Mouse (Mus musculus) spleen, postnatal 4 days (tissue): Measurements from ENCODE around the gene Ss18l2.
A peak's percentile ranks its signal among the peaks of the same experiment; 100 is the strongest.

ENCODE experiments used
- DNase-seq, 2 experiments: peaks; one replicate each; pipeline ENCODE4 v3.0.0; 2022; ENCODE audit warnings: low spot score in 2 of 2

The Ss18l2 gene

GRCm38 (mm10) chr9:121697150-121698049 is 12.7 kb upstream of the Ss18l2 start:
- peak; percentile 75 to 92 for DNase-seq

GRCm38 (mm10) chr9:121704261-121704645 is 5.9 kb upstream of the Ss18l2 start:
- peak in 1 of 2 experiments; percentile 70 for DNase-seq

GRCm38 (mm10) chr9:121704646-121705625 is 5.2 kb upstream of the Ss18l2 start, which contains the start of gene Sec22c:
TSS of gene Sec22c (minus strand) at chr9:121705490.
- DNase-seq: peak; percentile 92 to 95

- DNase-seq: peak in 1 of 2 experiments; percentile 65
Observed at GRCm38 (mm10) chr9:121706029-121706675, 4.0 kb upstream of the Ss18l2 start.

- DNase-seq: peak in 1 of 2 experiments; percentile 59
Observed at GRCm38 (mm10) chr9:121707801-121708200, 2.3 kb upstream of the Ss18l2 start.

GRCm38 (mm10) chr9:121708506-121709486 is 1.3 kb upstream of the Ss18l2 start:
- DNase-seq: peak in 1 of 2 experiments; percentile 59

- DNase-seq: peak in 1 of 2 experiments; percentile 51
Observed at GRCm38 (mm10) chr9:121710584-121710975, 451 bp downstream of the Ss18l2 start.

- DNase-seq: no peak
Observed at GRCm38 (mm10) chr9:121717048-121717447, 6.9 kb downstream of the Ss18l2 start.

- DNase-seq: peak in 1 of 2 experiments; percentile 67
Observed at GRCm38 (mm10) chr9:121718070-121718705, 8.1 kb downstream of the Ss18l2 start.

- DNase-seq: peak; percentile 96 to 98
Observed at GRCm38 (mm10) chr9:121718792-121719318, 8.7 kb downstream of the Ss18l2 start, which contains the start of gene Nktr. TSS of gene Nktr (plus strand) at chr9:121719169.

- peak in 1 of 2 experiments; percentile 87 for DNase-seq
Observed at GRCm38 (mm10) chr9:121719347-121720331, 9.5 kb downstream of the Ss18l2 start.

GRCm38 (mm10) chr9:121740490-121740889 is 30.4 kb downstream of the Ss18l2 start:
- DNase-seq: no peak

GRCm38 (mm10) chr9:121741168-121741567 is 31.0 kb downstream of the Ss18l2 start:
- DNase-seq: no peak

GRCm38 (mm10) chr9:121744051-121744450 is 33.9 kb downstream of the Ss18l2 start:
- DNase-seq: no peak

- no peak for DNase-seq
Observed at GRCm38 (mm10) chr9:121752774-121753173, 42.6 kb downstream of the Ss18l2 start.

GRCm38 (mm10) chr9:121754624-121755023 is 44.5 kb downstream of the Ss18l2 start:
- DNase-seq: no peak

- DNase-seq: no peak
Observed at GRCm38 (mm10) chr9:121756785-121757184, 46.7 kb downstream of the Ss18l2 start.

GRCm38 (mm10) chr9:121757432-121757831 is 47.3 kb downstream of the Ss18l2 start:
- DNase-seq: peak in 1 of 2 experiments; percentile 58
